Mouse (Mus musculus) heart, embryonic 16.5 days (tissue): ENCODE data around the gene Arfgap3. TPM values are rescaled to one million over a fixed set of nuclear protein-coding genes. Genes with fewer than 3 reads are reported as not detected.
A peak's percentile ranks its signal among the peaks of the same experiment; 100 is the strongest.

Experiments used
- ATAC-seq: fragments of 200-750 bp; cut with Nextera tagmentation; replicated peaks from 2 replicates; pipeline ENCODE4 v1.8.0; 2017; ENCODE audit warnings: moderate number of reproducible peaks; ENCODE audit not compliant: insufficient read depth, low FRiP score; ENCODE audit errors: extremely low read depth
- H3K27ac ChIP-seq: fragments of 300-500 bp; sonication (generic); 2 replicates; pipeline ENCODE4 v1.5.1; 2014; ENCODE audit warnings: mild to moderate bottlenecking, low read length, control low read depth, moderate library complexity
- H3K27me3 ChIP-seq: fragments of 300-500 bp; sonication (generic); 2 replicates; pipeline ENCODE4 v1.6.1; 2014; ENCODE audit warnings: low read length, mixed read lengths; ENCODE audit not compliant: control insufficient read depth, insufficient read depth
- H3K36me3 ChIP-seq: fragments of 300-500 bp; sonication (generic); 2 replicates; pipeline ENCODE4 v1.6.1; 2014; ENCODE audit not compliant: control insufficient read depth, insufficient read depth
- H3K4me1 ChIP-seq: fragments of 300-500 bp; sonication (generic); 2 replicates; pipeline ENCODE4 v1.6.1; 2014; ENCODE audit warnings: low read length, mixed read lengths; ENCODE audit not compliant: control insufficient read depth, insufficient read depth
- H3K4me2 ChIP-seq: fragments of 300-500 bp; sonication (generic); 2 replicates; pipeline ENCODE4 v1.6.1; 2014; ENCODE audit warnings: low read depth, mild to moderate bottlenecking, control low read depth, low read length
- H3K4me3 ChIP-seq: fragments of 300-500 bp; sonication (generic); 2 replicates; pipeline ENCODE4 v1.5.1; 2014; ENCODE audit warnings: mild to moderate bottlenecking, control low read depth, low read length
- H3K9ac ChIP-seq: fragments of 300-500 bp; sonication (generic); 2 replicates; pipeline ENCODE4 v1.6.1; 2014; ENCODE audit warnings: low read length, control low read depth
- H3K9me3 ChIP-seq: fragments of 300-500 bp; sonication (generic); replicated peaks from 2 replicates; pipeline ENCODE4 v1.6.1; 2016; ENCODE audit warnings: low read length; ENCODE audit not compliant: control insufficient read depth
- WGBS: fragments of 180-500 bp; shearing (Covaris S2); extraction: QIAGEN DNeasy Blood & Tissue Kit; methylation state at CpG from one replicate; pipeline ENCODE4 v1.1.7; 2014; 5-methylcytosine and 5-hydroxymethylcytosine counted together
- polyA plus RNA-seq: library from polyadenylated mRNA; unstranded; fragments of >200 nt; fragmentation: Nextera tagmentation; extraction: Ambion mirVana; gene quantifications from 2 replicates; pipeline ENCODE4 v1.2.1, GENCODE M21; 2015

Gene Arfgap3
- polyA plus RNA-seq, 1 experiment from 2014 or later = 42.0 TPM

GRCm38 (mm10) chr15:83294954-83295353 is 55.1 kb downstream of the Arfgap3 start:
- H3K4me2 ChIP-seq = no peak overlapping the region
- H3K36me3 ChIP-seq = 0 out of 2 replicates have a peak, but pooled peaks cover 2% of the 10 kb centered on the region
- WGBS = 76% methylated on average over 3 of the region's 3 CpGs
- no peak for ATAC-seq
- H3K4me1 ChIP-seq = no peaks in the 10 kb centered on the region; the same call in 1 of the 2 replicates
- no peak overlapping the region for H3K9ac ChIP-seq
- H3K9me3 ChIP-seq = no peaks in the 10 kb centered on the region
- H3K4me3 ChIP-seq = no peak overlapping the region
- no peaks in the 10 kb centered on the region for H3K27me3 ChIP-seq
- no peak overlapping the region for H3K27ac ChIP-seq

DNA sequence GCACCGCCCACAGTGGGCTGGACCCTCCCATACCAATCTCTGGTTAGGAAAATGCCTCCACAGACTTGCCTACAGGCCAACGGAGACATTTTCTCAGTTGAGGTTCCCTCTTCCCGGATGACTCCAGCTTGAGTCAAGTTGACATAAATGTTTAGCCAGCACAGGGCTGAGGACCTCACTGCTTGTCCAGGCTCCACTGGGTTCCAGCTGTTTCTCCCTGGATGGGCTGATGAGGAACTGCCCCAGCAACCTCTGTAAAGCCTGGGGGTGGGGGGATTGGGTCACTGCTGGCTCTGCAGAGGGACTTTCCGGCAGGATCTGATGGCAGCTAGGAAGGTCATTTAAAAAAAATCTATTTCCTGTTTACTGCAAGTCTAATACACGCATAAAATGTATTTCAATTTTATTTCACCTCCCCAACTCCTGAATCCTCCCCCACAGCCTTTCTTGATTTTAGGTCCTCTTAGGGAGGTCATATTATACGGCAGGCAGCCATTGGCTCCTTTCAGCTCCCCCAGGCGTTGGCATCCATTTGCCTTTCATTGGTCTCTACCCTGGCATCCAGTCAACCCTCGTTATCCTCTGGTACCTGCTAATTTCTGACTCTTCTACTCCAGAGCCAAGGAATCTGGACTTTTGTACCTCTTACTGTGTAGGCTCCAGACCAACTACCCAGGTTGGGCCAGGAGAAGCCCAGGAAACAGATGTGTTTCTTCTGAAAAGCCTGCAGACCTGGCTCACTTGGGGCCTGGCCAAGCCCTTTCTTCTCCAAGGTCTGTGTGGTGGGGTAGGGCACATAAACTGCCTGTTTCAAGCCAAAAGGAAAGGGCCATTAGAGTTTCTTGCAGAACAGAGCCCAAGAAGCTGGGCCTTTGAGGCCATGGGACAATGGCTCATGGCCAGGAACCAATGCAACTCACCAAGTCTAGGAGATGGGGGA is 56.1 kb downstream of the Arfgap3 start:
- Histone ChIP-seq H3K9ac (no peak overlapping the region), H3K4me2 (no peak overlapping the region), H3K4me3 (no peak overlapping the region), H3K4me1 (no peaks in the 10 kb centered on the region; the same call in 1 of the 2 replicates), H3K9me3 (no peaks in the 10 kb centered on the region), H3K27ac (peak overlapping the region; percentile 7), H3K27me3 (no peaks in the 10 kb centered on the region), H3K36me3 (no peaks in the 10 kb centered on the region)
- ATAC-seq = no peak
- 78% methylated on average over 8 of the region's 8 CpGs for WGBS

DNA sequence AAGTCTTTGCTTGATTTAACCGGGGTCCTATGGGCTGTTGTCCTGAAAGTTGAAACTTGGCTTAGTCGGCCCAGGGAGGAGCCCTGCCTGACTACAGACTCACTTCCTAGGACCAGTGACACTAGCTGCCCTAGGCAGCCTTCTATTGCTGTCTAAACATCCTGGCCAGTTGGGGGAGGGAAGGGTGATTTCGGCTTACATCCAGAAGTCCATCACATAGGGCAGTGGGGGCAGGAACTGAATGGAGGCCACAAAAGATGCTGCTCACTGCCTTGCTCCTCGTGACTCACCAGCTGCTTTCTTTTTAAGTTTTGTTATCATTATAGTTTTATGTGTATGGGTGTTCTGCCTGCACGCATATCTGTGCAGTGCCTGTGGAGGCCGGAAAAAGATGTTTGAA is 56.9 kb downstream of the Arfgap3 start:
- Histone ChIP-seq H3K4me2 (no peak overlapping the region), H3K4me1 (no peaks in the 10 kb centered on the region; the same call in 1 of the 2 replicates), H3K9me3 (no peaks in the 10 kb centered on the region), H3K9ac (no peak overlapping the region), H3K36me3 (no peaks in the 10 kb centered on the region), H3K4me3 (no peak overlapping the region), H3K27ac (no peak overlapping the region), H3K27me3 (no peaks in the 10 kb centered on the region)
- WGBS = 75% methylated on average over 6 of the region's 6 CpGs
- ATAC-seq = 0 out of 2 replicates have a peak, but pooled peaks have one; percentile 19

DNA sequence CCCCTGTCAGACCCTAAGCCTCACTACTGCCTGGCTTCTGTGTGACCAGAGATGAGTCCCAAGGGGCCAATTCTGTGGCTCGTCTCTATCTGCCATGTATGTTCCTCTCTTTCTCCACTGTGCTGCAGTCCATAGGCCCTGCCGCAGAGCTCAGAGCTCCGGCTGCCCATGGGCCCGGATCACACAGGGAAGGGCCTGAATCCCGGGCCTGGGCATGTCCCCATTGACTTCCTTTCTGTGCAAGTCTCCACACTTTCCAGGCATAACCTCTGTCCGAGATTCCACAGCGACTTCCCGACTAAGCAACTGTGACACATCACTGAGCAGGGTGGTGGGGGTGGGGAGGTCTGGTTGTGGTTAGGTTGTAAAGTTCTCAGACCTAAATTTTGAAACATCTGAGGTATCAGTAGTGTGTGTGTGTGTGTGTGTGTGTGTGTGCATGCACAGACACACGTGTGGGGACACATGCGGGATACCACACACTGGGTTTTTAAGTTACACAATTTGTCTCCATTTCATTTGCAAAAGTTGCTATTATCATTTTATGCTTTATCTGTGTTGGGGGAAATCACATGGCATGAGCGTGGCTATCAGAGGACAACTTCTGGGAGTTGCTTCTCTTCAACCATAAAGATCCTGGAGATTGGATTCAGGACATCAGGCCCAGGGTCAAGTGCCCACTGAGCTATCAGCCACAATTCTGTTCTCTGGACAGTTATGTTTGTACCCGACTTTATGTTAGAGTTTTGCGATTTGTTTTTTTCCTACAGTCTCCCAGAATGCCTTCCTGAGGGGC is 57.6 kb downstream of the Arfgap3 start:
- H3K4me1 ChIP-seq = no peaks in the 10 kb centered on the region; the same call in 1 of the 2 replicates
- WGBS = 69% methylated on average over 13 of the region's 13 CpGs
- H3K9me3 ChIP-seq = no peaks in the 10 kb centered on the region
- no peaks in the 10 kb centered on the region for H3K36me3 ChIP-seq
- H3K27ac ChIP-seq = no peak overlapping the region
- no peak overlapping the region for H3K9ac ChIP-seq
- no peak for ATAC-seq
- H3K4me3 ChIP-seq = no peak overlapping the region
- H3K4me2 ChIP-seq = no peak overlapping the region
- H3K27me3 ChIP-seq = no peaks in the 10 kb centered on the region

DNA sequence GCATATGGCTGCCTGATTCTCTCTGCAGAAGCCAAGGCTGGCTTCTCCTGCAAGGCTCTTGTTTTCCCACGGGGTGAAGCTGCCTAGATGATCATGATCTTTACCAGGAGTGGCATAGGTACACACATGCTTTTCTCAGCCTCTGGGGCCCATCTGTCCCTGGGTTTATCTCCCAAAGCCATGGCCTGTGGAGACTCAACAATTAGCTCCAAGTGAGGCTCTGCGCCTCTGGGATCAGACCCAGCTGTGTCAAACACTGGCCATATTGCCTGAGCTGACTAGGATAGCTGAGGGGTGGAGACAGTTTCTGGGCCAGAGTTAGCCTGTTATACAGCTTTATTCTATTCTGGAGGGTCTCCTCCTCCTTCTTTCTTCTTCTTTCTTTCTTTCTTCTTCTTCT is 59.1 kb downstream of the Arfgap3 start:
- ATAC-seq = no peak
- no peak overlapping the region for H3K4me2 ChIP-seq
- H3K27ac ChIP-seq = no peak overlapping the region
- H3K4me1 ChIP-seq = no peaks in the 10 kb centered on the region; the same call in 1 of the 2 replicates
- H3K27me3 ChIP-seq = no peaks in the 10 kb centered on the region
- H3K36me3 ChIP-seq = no peaks in the 10 kb centered on the region
- WGBS = 83% methylated on average over 2 of the region's 2 CpGs
- H3K4me3 ChIP-seq = no peak overlapping the region
- no peak overlapping the region for H3K9ac ChIP-seq
- no peaks in the 10 kb centered on the region for H3K9me3 ChIP-seq

DNA sequence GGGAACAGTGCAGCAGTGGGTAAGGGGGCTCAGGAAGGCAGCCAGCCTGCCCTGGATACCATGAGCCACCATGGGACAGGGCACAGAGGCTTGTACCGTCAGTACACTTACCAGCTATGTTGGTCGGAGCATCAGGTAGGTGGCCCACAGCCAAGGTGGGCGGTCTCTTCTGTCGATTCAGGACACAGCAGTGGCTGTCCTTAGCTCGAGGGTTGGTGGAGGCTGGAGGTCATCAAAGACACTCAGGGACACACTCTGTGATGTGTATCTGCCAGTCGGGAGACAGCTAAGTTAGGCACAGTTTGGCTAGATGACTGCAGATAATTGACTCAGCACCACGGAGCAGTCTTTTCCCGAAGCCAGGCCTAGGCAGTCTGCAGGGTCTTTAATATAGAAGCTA is 65.2 kb downstream of the Arfgap3 start:
- Histone ChIP-seq H3K27ac (no peak overlapping the region), H3K27me3 (no peaks in the 10 kb centered on the region), H3K9ac (no peak overlapping the region), H3K4me2 (no peak overlapping the region), H3K4me3 (no peak overlapping the region), H3K4me1 (no peaks in the 10 kb centered on the region), H3K36me3 (no peaks in the 10 kb centered on the region), H3K9me3 (no peaks in the 10 kb centered on the region)
- no peak for ATAC-seq
- 49% methylated on average over 8 of the region's 8 CpGs for WGBS

- H3K4me3 ChIP-seq = no peak overlapping the region
- 64% methylated on average over 5 of the region's 5 CpGs for WGBS
- no peak for ATAC-seq
- H3K9ac ChIP-seq = no peak overlapping the region
- H3K9me3 ChIP-seq = no peaks in the 10 kb centered on the region
- no peaks in the 10 kb centered on the region for H3K4me1 ChIP-seq
- H3K27ac ChIP-seq = no peak overlapping the region
- H3K27me3 ChIP-seq = no peaks in the 10 kb centered on the region
- H3K4me2 ChIP-seq = no peak overlapping the region
- H3K36me3 ChIP-seq = no peaks in the 10 kb centered on the region
Measured at GRCm38 (mm10) chr15:83282397-83282796, 67.7 kb downstream of the Arfgap3 start.

GRCm38 (mm10) chr15:83281303-83281702 is 68.7 kb downstream of the Arfgap3 start:
- H3K27ac ChIP-seq = no peak overlapping the region
- 50% methylated on average over 11 of the region's 11 CpGs for WGBS
- no peaks in the 10 kb centered on the region for H3K27me3 ChIP-seq
- H3K4me1 ChIP-seq = no peaks in the 10 kb centered on the region
- no peak overlapping the region for H3K9ac ChIP-seq
- no peaks in the 10 kb centered on the region for H3K36me3 ChIP-seq
- ATAC-seq = no peak
- no peak overlapping the region for H3K4me3 ChIP-seq
- no peaks in the 10 kb centered on the region for H3K9me3 ChIP-seq
- H3K4me2 ChIP-seq = no peak overlapping the region

GRCm38 (mm10) chr15:83278579-83278978 is 71.5 kb downstream of the Arfgap3 start:
- H3K27ac ChIP-seq = no peak overlapping the region
- no peak overlapping the region for H3K4me3 ChIP-seq
- no peak overlapping the region for H3K9ac ChIP-seq
- no peaks in the 10 kb centered on the region for H3K9me3 ChIP-seq
- no peaks in the 10 kb centered on the region for H3K36me3 ChIP-seq
- no peaks in the 10 kb centered on the region for H3K27me3 ChIP-seq
- 83% methylated on average over 5 of the region's 5 CpGs for WGBS
- no peak overlapping the region for H3K4me2 ChIP-seq
- H3K4me1 ChIP-seq = no peaks in the 10 kb centered on the region
- ATAC-seq = no peak
